Mouse (Mus musculus): ENCODE results near the gene Mpg. TPM values are rescaled to one million over a fixed set of nuclear protein-coding genes. Genes with fewer than 3 reads are reported as not detected.

Gene Mpg
- total and polyA plus RNA-seq, 3 experiments: 39.1 to 40.3 (median 39.6) TPM

GRCm38 (mm10) chr11:32198256-32198955 is 27.9 kb upstream of the Mpg start:
- H3K79me2 ChIP-seq (replicated peaks; ENCODE audit: control insufficient read depth, extremely low read depth, insufficient read depth, poor library complexity, severe bottlenecking): no peaks in the 10 kb centered on the region
- H3K27ac ChIP-seq (ENCODE audit: insufficient read depth, low read depth): peak overlapping the region; percentile 61
- peaks cover 0 to 21% of the 10 kb centered on the region in 2 experiments for H3K36me3 ChIP-seq (replicated peaks in 1 of 2; ENCODE audit: control insufficient read depth in 1 of 2, insufficient read depth in 1 of 2, low read length in 1 of 2)
- peak overlapping the region; percentile 30 to 57 (median 57) for H3K4me3 ChIP-seq (replicated peaks in 1 of 3; ENCODE audit: low read depth in 2 of 3, low read length in 2 of 3, poor library complexity in 1 of 3)
- no peaks in the 10 kb centered on the region for H3K9me3 ChIP-seq (replicated peaks; ENCODE audit: low read length)
- peaks cover 16 to 71% of the 10 kb centered on the region in 2 experiments for H3K4me1 ChIP-seq (ENCODE audit: control insufficient read depth in 1 of 2, insufficient read depth in 2 of 2)
- in situ Hi-C loops (cut with MboI; ENCODE audit: low pct_ligation_motif_present, low pct_unique_long_range_greater_than_20kb, low sequenced_read_pairs): no loop called here
- no peak overlapping the region for H3K4me2 ChIP-seq (ENCODE audit: insufficient read depth, low read depth, poor library complexity, severe bottlenecking)
- dilution Hi-C loops (cut with MboI; ENCODE audit: extremely low pct_ligation_motif_present, extremely low pct_unique_long_range_greater_than_20kb, low sequenced_read_pairs): no loop called here
- no peak for TF ChIP-seq KAT2A (IDR thresholded peaks at IDR 0.05; ENCODE audit: insufficient replicate concordance, low read length)
- TF ChIP-seq EP300 (IDR thresholded peaks at IDR 0.05; ENCODE audit: low read length): no peak
- no peak for TF ChIP-seq PAX5 (IDR thresholded peaks at IDR 0.05; ENCODE audit: low read length)
- no peak for TF ChIP-seq GABPA (IDR thresholded peaks at IDR 0.05; ENCODE audit: insufficient replicate concordance, low read depth, low read length)
- TF ChIP-seq UBTF (IDR thresholded peaks at IDR 0.05; ENCODE audit: low read depth, low read length): 0 out of 2 replicates have a peak, but pooled peaks have one; percentile 11
- TF ChIP-seq E2F4 (IDR thresholded peaks at IDR 0.05; ENCODE audit: insufficient replicate concordance, low read depth, low read length): no peak
- TF ChIP-seq NELFE (IDR thresholded peaks at IDR 0.05; ENCODE audit: low read depth, low read length): no peak
- TF ChIP-seq ZNF384 (IDR thresholded peaks at IDR 0.05; ENCODE audit: low read depth, low read length): no peak
- no peak for TF ChIP-seq ETS1 (conservative IDR thresholded peaks at IDR 0.05; ENCODE audit: low read depth, low read length)
- TF ChIP-seq ELF1 (IDR thresholded peaks at IDR 0.05; ENCODE audit: low read depth, low read length): no peak
- 0 out of 2 replicates have a peak, but pooled peaks have one; percentile 24 for TF ChIP-seq TBP (conservative IDR thresholded peaks at IDR 0.05; ENCODE audit: low read depth, low read length)
- no peak for TF ChIP-seq JUN (IDR thresholded peaks at IDR 0.05; ENCODE audit: insufficient read depth, low read depth, low read length)
- TF ChIP-seq ZC3H11A (IDR thresholded peaks at IDR 0.05; ENCODE audit: low read depth, low read length): no peak
- TF ChIP-seq MEF2A (IDR thresholded peaks at IDR 0.05; ENCODE audit: borderline replicate concordance, low read depth, low read length): no peak
- TF ChIP-seq MXI1 (IDR thresholded peaks at IDR 0.05; ENCODE audit: low read depth, low read length): no peak; the same call in 1 of the 2 replicates
- TF ChIP-seq NRF1 (IDR thresholded peaks at IDR 0.05; ENCODE audit: low read depth, low read length): peak; percentile 61; the same call in 1 of the 2 replicates
- TF ChIP-seq SMC3 (IDR thresholded peaks at IDR 0.05; ENCODE audit: low read depth, low read length): no peak
- H3K9ac ChIP-seq (ENCODE audit: insufficient read depth, low read depth): no peak overlapping the region
- no peaks in the 10 kb centered on the region for H3K27me3 ChIP-seq (replicated peaks)
- DNase-seq (ENCODE audit: extremely low read depth): peak; percentile 67

- Histone ChIP-seq H3K4me1 (ENCODE audit: control insufficient read depth in 1 of 2, insufficient read depth in 2 of 2) (peaks cover 16 to 75% of the 10 kb centered on the region in 2 experiments), H3K4me2 (ENCODE audit: insufficient read depth, low read depth, poor library complexity, severe bottlenecking) (0 out of 2 replicates have a peak overlapping the region, but pooled peaks have one; percentile 10), H3K9ac (ENCODE audit: insufficient read depth, low read depth) (no peak overlapping the region), H3K79me2 (replicated peaks; ENCODE audit: control insufficient read depth, extremely low read depth, insufficient read depth, poor library complexity, severe bottlenecking) (no peaks in the 10 kb centered on the region), H3K27ac (ENCODE audit: insufficient read depth, low read depth) (no peak overlapping the region), H3K36me3 (replicated peaks in 1 of 2; ENCODE audit: control insufficient read depth in 1 of 2, insufficient read depth in 1 of 2, low read length in 1 of 2) (peaks cover 0 to 13% of the 10 kb centered on the region in 2 experiments), H3K27me3 (replicated peaks) (no peaks in the 10 kb centered on the region), H3K9me3 (replicated peaks; ENCODE audit: low read length) (no peaks in the 10 kb centered on the region), H3K4me3 (replicated peaks in 1 of 3; ENCODE audit: low read depth in 2 of 3, low read length in 2 of 3, poor library complexity in 1 of 3) (peak overlapping the region; percentile 40 to 61 (median 57))
- dilution Hi-C loops (cut with MboI; ENCODE audit: extremely low pct_ligation_motif_present, extremely low pct_unique_long_range_greater_than_20kb, low sequenced_read_pairs): no loop called here
- in situ Hi-C loops (cut with MboI; ENCODE audit: low pct_ligation_motif_present, low pct_unique_long_range_greater_than_20kb, low sequenced_read_pairs): no loop called here
- TF ChIP-seq USF1 (IDR thresholded peaks at IDR 0.05; ENCODE audit: low read depth, low read length) (no peak), JUND (conservative IDR thresholded peaks at IDR 0.05; ENCODE audit: low read depth, low read length) (no peak), E2F4 (IDR thresholded peaks at IDR 0.05; ENCODE audit: insufficient replicate concordance, low read depth, low read length) (no peak), UBTF (IDR thresholded peaks at IDR 0.05; ENCODE audit: low read depth, low read length) (0 out of 2 replicates have a peak, but pooled peaks have one; percentile 25), POLR2A (IDR thresholded peaks at IDR 0.05; ENCODE audit: low read depth, low read length) (peak; percentile 22; the same call in 1 of the 2 replicates), KAT2A (IDR thresholded peaks at IDR 0.05; ENCODE audit: insufficient replicate concordance, low read length) (no peak), EP300 (IDR thresholded peaks at IDR 0.05; ENCODE audit: low read length) (no peak), JUN (IDR thresholded peaks at IDR 0.05; ENCODE audit: insufficient read depth, low read depth, low read length) (no peak), CTCF (conservative IDR thresholded peaks at IDR 0.05 in 1 of 2, IDR thresholded peaks at IDR 0.05 in 1 of 2; ENCODE audit: low read depth in 2 of 2, low read length in 2 of 2) (no peak), GABPA (IDR thresholded peaks at IDR 0.05; ENCODE audit: insufficient replicate concordance, low read depth, low read length) (no peak), BHLHE40 (IDR thresholded peaks at IDR 0.05; ENCODE audit: low read depth, low read length) (peak; percentile 48), ETS1 (conservative IDR thresholded peaks at IDR 0.05; ENCODE audit: low read depth, low read length) (peak; percentile 59), SIN3A (IDR thresholded peaks at IDR 0.05; ENCODE audit: low read length) (peak; percentile 44; the same call in 1 of the 2 replicates), MXI1 (IDR thresholded peaks at IDR 0.05; ENCODE audit: low read depth, low read length) (no peak), NELFE (IDR thresholded peaks at IDR 0.05; ENCODE audit: low read depth, low read length) (peak; percentile 34; the same call in 1 of the 2 replicates), ZKSCAN1 (IDR thresholded peaks at IDR 0.05; ENCODE audit: borderline replicate concordance, low read depth, low read length) (no peak), TCF12 (IDR thresholded peaks at IDR 0.05; ENCODE audit: low read depth, low read length) (peak; percentile 54; the same call in 1 of the 2 replicates), MAZ (IDR thresholded peaks at IDR 0.05; ENCODE audit: low read depth, low read length) (no peak), MAX (IDR thresholded peaks at IDR 0.05; ENCODE audit: low read length) (peak; percentile 42; the same call in 1 of the 2 replicates), MAFK (IDR thresholded peaks at IDR 0.05; ENCODE audit: insufficient replicate concordance, low read length) (no peak), USF2 (conservative IDR thresholded peaks at IDR 0.05; ENCODE audit: low read depth, low read length) (no peak)
- peak; percentile 91 for DNase-seq (ENCODE audit: extremely low read depth)
These were observed 27.1 kb upstream of the Mpg start for GRCm38 (mm10) chr11:32199230-32199629.

All from CH12.LX (cell line).